In the genomic region with DNA sequence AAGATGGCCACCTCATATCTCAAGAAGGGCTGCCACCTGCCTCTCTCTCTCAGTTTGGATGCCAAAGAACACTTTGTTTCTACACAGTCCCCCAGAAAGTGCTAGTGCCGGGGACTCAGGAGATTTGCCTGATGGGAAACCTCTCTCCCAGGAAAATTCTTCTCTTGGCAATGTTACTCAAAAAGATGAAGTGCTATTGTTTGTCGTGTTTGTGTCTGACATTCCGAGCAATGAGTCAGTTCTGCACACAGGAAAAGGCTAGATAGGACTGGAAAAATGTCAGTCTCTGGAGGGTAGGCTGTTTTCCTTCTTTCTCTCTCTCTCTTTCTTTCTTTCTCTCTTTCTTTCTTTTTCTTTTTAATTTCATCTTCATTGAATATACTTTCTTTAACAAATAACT, we compare ENCODE assay signal across 24 mouse cellular contexts.
DNase-seq lines count a peak whose midpoint lies in the region; ATAC-seq and TF ChIP-seq lines count a peak whose summit lies in the region.
"Had no signal": no experiment of that assay in that cellular context is flagged by ENCODE, and none has a peak within 500 bp of the region (broad histone marks: within the 10 kb centered on the region; RNA-seq: fewer than 3 reads in every experiment).

No protein-coding gene starts in this region.

- H3ac ChIP-seq in C2C12 (ENCODE audit: control insufficient read depth, insufficient read length, low read depth) = peak overlapping the region; percentile 7

- no peak overlapping the region for H3K4me3 ChIP-seq in midbrain, embryonic 11.5 days (ENCODE audit: low read depth, low read length)
- no peak overlapping the region for H3K4me3 ChIP-seq in midbrain, embryonic 16.5 days (ENCODE audit: low read depth, low read length)
- H3K4me3 ChIP-seq in C2C12 (ENCODE audit: insufficient read depth, poor library complexity, severe bottlenecking) = no peak overlapping the region
- H3K4me3 ChIP-seq: embryonic facial prominence, embryonic 13.5 days; forebrain, embryonic 10.5 days; heart, embryonic 15.5 days; hindbrain, embryonic 13.5 days; intestine, embryonic 15.5 days had no signal

- no peak for TF ChIP-seq CTCF in C2C12 (IDR thresholded peaks at IDR 0.05; ENCODE audit: control insufficient read depth, insufficient read depth, insufficient read length)

- H3K9ac ChIP-seq in midbrain, embryonic 11.5 days (ENCODE audit: low read length) = no peak overlapping the region
- H3K9ac ChIP-seq in midbrain, embryonic 16.5 days (ENCODE audit: low read depth, low read length) = no peak overlapping the region
- H3K9ac ChIP-seq: embryonic facial prominence, embryonic 13.5 days; heart, embryonic 15.5 days; hindbrain, embryonic 13.5 days; intestine, embryonic 15.5 days had no signal

- no peaks in the 10 kb centered on the region for H3K4me1 ChIP-seq in midbrain, embryonic 11.5 days (ENCODE audit: control insufficient read depth, insufficient read depth, low read length)
- H3K4me1 ChIP-seq in midbrain, embryonic 16.5 days (ENCODE audit: control insufficient read depth, insufficient read depth, low read length) = no peaks in the 10 kb centered on the region
- H3K4me1 ChIP-seq: forebrain, embryonic 10.5 days; heart, embryonic 15.5 days; hindbrain, embryonic 13.5 days; intestine, embryonic 15.5 days had no signal

- H3K27ac ChIP-seq in midbrain, embryonic 11.5 days (ENCODE audit: low read depth, low read length) = no peak overlapping the region
- no peak overlapping the region for H3K27ac ChIP-seq in midbrain, embryonic 16.5 days (ENCODE audit: low read length)
- H3K27ac ChIP-seq: embryonic facial prominence, embryonic 13.5 days; forebrain, embryonic 10.5 days; heart, embryonic 15.5 days; hindbrain, embryonic 13.5 days; hindbrain, postnatal 0 days; intestine, embryonic 15.5 days had no signal

- H3K79me3 ChIP-seq in C2C12 (ENCODE audit: low read depth) = no peaks in the 10 kb centered on the region

- DNase-seq in midbrain, embryonic 11.5 days (ENCODE audit: low spot score, missing footprints) = peak; percentile 28
- peak; percentile 35 for DNase-seq in brain, adult 2 months (ENCODE audit: low read depth, low spot score)
- no peak for DNase-seq in heart, adult 9 months (ENCODE audit: low spot score in 2 of 2)
- no peak for DNase-seq in frontal cortex, postnatal 36 days (ENCODE audit: low spot score in 2 of 2)
- DNase-seq: adrenal gland, adult 8-10 months; adrenal gland, postnatal 36 days; B cell, adult 2 months; cerebellum, adult 11-12 months; cerebellum, adult 9-11 months; cerebellum, postnatal 36 days; gastrocnemius, postnatal 36 days; heart, adult 18-20 months; heart, postnatal 14 days had no signal

- H3K9me3 ChIP-seq in midbrain, embryonic 11.5 days (ENCODE audit: control insufficient read depth, low read length) = no peaks in the 10 kb centered on the region
- H3K9me3 ChIP-seq in midbrain, embryonic 16.5 days (replicated peaks; ENCODE audit: control insufficient read depth, low read length, poor library complexity, severe bottlenecking) = no peaks in the 10 kb centered on the region
- H3K9me3 ChIP-seq: embryonic facial prominence, embryonic 13.5 days; forebrain, embryonic 10.5 days; heart, embryonic 15.5 days; hindbrain, embryonic 13.5 days; intestine, embryonic 15.5 days had no signal

- 72% methylated on average over 3 of the region's 3 CpGs for WGBS in midbrain, embryonic 11.5 days
- 70% methylated on average over 3 of the region's 3 CpGs for WGBS in midbrain, embryonic 16.5 days

- H3K27me3 ChIP-seq in midbrain, embryonic 11.5 days (ENCODE audit: control insufficient read depth, insufficient read depth, low read length) = no peaks in the 10 kb centered on the region
- no peaks in the 10 kb centered on the region for H3K27me3 ChIP-seq in midbrain, embryonic 16.5 days (ENCODE audit: control insufficient read depth, insufficient read depth, low read depth, low read length)
- no peaks in the 10 kb centered on the region for H3K27me3 ChIP-seq in C2C12 (ENCODE audit: control insufficient read depth, insufficient read depth, insufficient read length)
- H3K27me3 ChIP-seq: embryonic facial prominence, embryonic 13.5 days; heart, embryonic 15.5 days; hindbrain, embryonic 13.5 days; intestine, embryonic 15.5 days had no signal

- no peak overlapping the region for H3K4me2 ChIP-seq in midbrain, embryonic 11.5 days
- no peak overlapping the region for H3K4me2 ChIP-seq in midbrain, embryonic 16.5 days (ENCODE audit: low read length)
- H3K4me2 ChIP-seq: embryonic facial prominence, embryonic 13.5 days; heart, embryonic 11.5 days; heart, embryonic 15.5 days; hindbrain, embryonic 13.5 days; intestine, embryonic 15.5 days had no signal

- H3K79me2 ChIP-seq in C2C12 (ENCODE audit: control insufficient read depth, insufficient read depth) = no peaks in the 10 kb centered on the region

- peaks cover 5% of the 10 kb centered on the region for H3K36me3 ChIP-seq in midbrain, embryonic 11.5 days (ENCODE audit: control insufficient read depth, insufficient read depth, low read length)
- H3K36me3 ChIP-seq in midbrain, embryonic 16.5 days (ENCODE audit: control insufficient read depth, insufficient read depth, low read length) = peaks cover 19% of the 10 kb centered on the region
- H3K36me3 ChIP-seq in C2C12 (ENCODE audit: control insufficient read depth, insufficient read depth) = no peaks in the 10 kb centered on the region
- H3K36me3 ChIP-seq: heart, embryonic 15.5 days; intestine, embryonic 15.5 days had no signal

- ATAC-seq in midbrain, embryonic 11.5 days (ENCODE audit: low FRiP score) = no peak
- ATAC-seq in midbrain, embryonic 16.5 days = no peak
- no peak for ATAC-seq in inflammation-experienced regulatory T-cells, adult 6 months
- ATAC-seq: forebrain, embryonic 14.5 days; hindbrain, postnatal 0 days; intestine, embryonic 15.5 days had no signal

TF ChIP-seq in C2C12, 6 proteins besides CTCF, POLR2A, EP300 and RAD21:
- no peak for TF ChIP-seq USF1 (IDR thresholded peaks at IDR 0.05; ENCODE audit: low read depth)
- no peak for TF ChIP-seq CEBPB (IDR thresholded peaks at IDR 0.05; ENCODE audit: low read depth)

Comparison
In these comparisons a context has a peak if more than half of its experiments do, and no peak if none do; other contexts are left out.
1. DNase-seq: peak in midbrain, embryonic 11.5 days (single experiment) and brain, adult 2 months (single experiment); none in heart, adult 9 months (0 of 2) and frontal cortex, postnatal 36 days (0 of 2).